Mouse (Mus musculus) heart, embryonic 11.5 days (tissue): ENCODE measurements around the gene Tmem120a. TPM values are rescaled to one million over a fixed set of nuclear protein-coding genes. Genes with fewer than 3 reads are reported as not detected.
A peak's percentile ranks its signal among the peaks of the same experiment; 100 is the strongest.

Source experiments
- ATAC-seq: fragments of 200-750 bp; cut with Nextera tagmentation; replicated peaks from 2 replicates; pipeline ENCODE4 v1.8.0; 2017; ENCODE audit warnings: moderate library complexity; ENCODE audit not compliant: insufficient number of reproducible peaks, low FRiP score, low TSS enrichment
- H3K27ac ChIP-seq: fragments of 300-500 bp; sonication (generic); 2 replicates; pipeline ENCODE4 v1.5.1; 2014; ENCODE audit warnings: mild to moderate bottlenecking, low read depth, low read length
- H3K27me3 ChIP-seq: fragments of 300-500 bp; sonication (generic); 2 replicates; pipeline ENCODE4 v1.6.1; 2014; ENCODE audit warnings: mild to moderate bottlenecking, low read length, mixed read lengths; ENCODE audit not compliant: control insufficient read depth, insufficient read depth
- H3K36me3 ChIP-seq: fragments of 300-500 bp; sonication (generic); 2 replicates; pipeline ENCODE4 v1.6.1; 2014; ENCODE audit warnings: mild to moderate bottlenecking, low read length, moderate library complexity, mixed read lengths; ENCODE audit not compliant: control insufficient read depth, insufficient read depth
- H3K4me1 ChIP-seq: fragments of 300-500 bp; sonication (generic); 2 replicates; pipeline ENCODE4 v1.6.1; 2014; ENCODE audit warnings: low read length; ENCODE audit not compliant: control insufficient read depth, insufficient read depth
- H3K4me2 ChIP-seq: fragments of 300-500 bp; sonication (generic); 2 replicates; pipeline ENCODE4 v1.6.1; 2014; ENCODE audit warnings: mild to moderate bottlenecking, moderate library complexity
- H3K4me3 ChIP-seq: fragments of 300-500 bp; sonication (generic); 2 replicates; pipeline ENCODE4 v1.5.1; 2014; ENCODE audit warnings: low read depth, low read length
- H3K9ac ChIP-seq: fragments of 300-500 bp; sonication (generic); 2 replicates; pipeline ENCODE4 v1.6.1; 2014; ENCODE audit warnings: mild to moderate bottlenecking, low read depth, low read length, moderate library complexity
- H3K9me3 ChIP-seq: fragments of 300-500 bp; sonication (generic); replicated peaks from 2 replicates; pipeline ENCODE4 v1.6.1; 2016; ENCODE audit warnings: low read length; ENCODE audit not compliant: control insufficient read depth
- WGBS: fragments of 180-500 bp; shearing (Covaris S2); extraction: QIAGEN DNeasy Blood & Tissue Kit; methylation state at CpG from one replicate; pipeline ENCODE4 v1.1.7; 2014; ENCODE audit not compliant: insufficient replicate concordance; 5-methylcytosine and 5-hydroxymethylcytosine counted together
- polyA plus RNA-seq: library from polyadenylated mRNA; unstranded; fragments of >200 nt; fragmentation: Nextera tagmentation; extraction: Ambion mirVana; gene quantifications from 2 replicates; pipeline ENCODE4 v1.2.1, GENCODE M21; 2014

Tmem120a gene
- polyA plus RNA-seq, result 31.3 and 34.7 TPM in 2 replicates

- peak within 1 kb of the TSS; percentile 81 for H3K9ac ChIP-seq
- H3K4me1 ChIP-seq, result peaks cover 17% of the 10 kb centered on the region
- H3K9me3 ChIP-seq, result 0 out of 2 replicates have a peak, but pooled peaks cover 4% of the 10 kb centered on the region
- ATAC-seq, result peak; percentile 94
- WGBS, result under 1% methylated on average over 57 of the region's 60 CpGs
- 0 out of 2 replicates have a peak, but pooled peaks cover 2% of the 10 kb centered on the region for H3K27me3 ChIP-seq
- H3K27ac ChIP-seq, result peak within 1 kb of the TSS; percentile 75
- peak within 1 kb of the TSS; percentile 96 for H3K4me3 ChIP-seq
- H3K4me2 ChIP-seq, result peak within 1 kb of the TSS; percentile 98
- peaks cover 6% of the 10 kb centered on the region for H3K36me3 ChIP-seq
Observed at GRCm38 (mm10) chr5:135743741-135744609, at the start of gene Tmem120a. Tmem120a (minus strand) TSS chr5:135744448.

GRCm38 (mm10) chr5:135782901-135783300 is 38.7 kb upstream of the Tmem120a start:
- no peaks in the 10 kb centered on the region for H3K9me3 ChIP-seq
- H3K27ac ChIP-seq, result no peak overlapping the region
- no peak overlapping the region for H3K4me2 ChIP-seq
- H3K4me1 ChIP-seq, result peaks cover 15% of the 10 kb centered on the region
- H3K27me3 ChIP-seq, result no peaks in the 10 kb centered on the region
- WGBS, result 85% methylated on average over 4 of the region's 4 CpGs
- no peak overlapping the region for H3K9ac ChIP-seq
- H3K36me3 ChIP-seq, result peaks cover 52% of the 10 kb centered on the region
- no peak for ATAC-seq
- H3K4me3 ChIP-seq, result no peak overlapping the region

GRCm38 (mm10) chr5:135780331-135780730 is 36.1 kb upstream of the Tmem120a start:
- Histone ChIP-seq H3K9ac (no peak overlapping the region), H3K27me3 (no peaks in the 10 kb centered on the region), H3K4me2 (peak overlapping the region; percentile 84), H3K4me3 (peak overlapping the region; percentile 92; the same call in 1 of the 2 replicates), H3K36me3 (peaks cover 29% of the 10 kb centered on the region), H3K4me1 (peaks cover 20% of the 10 kb centered on the region), H3K27ac (no peak overlapping the region), H3K9me3 (no peaks in the 10 kb centered on the region)
- ATAC-seq, result no peak
- WGBS, result 83% methylated on average over 8 of the region's 8 CpGs

- Histone ChIP-seq H3K4me2 (peak within 1 kb of the TSS; percentile 84), H3K4me3 (peak within 1 kb of the TSS; percentile 92)
Observed at GRCm38 (mm10) chr5:135778471-135779445, 34.5 kb upstream of the Tmem120a start, which contains the start of gene Mdh2. Mdh2 (plus strand) TSS chr5:135778480.

GRCm38 (mm10) chr5:135777796-135778470 is 33.7 kb upstream of the Tmem120a start, which contains the start of gene Styxl1:
Styxl1 (minus strand) TSS chr5:135778385.
- peak; percentile 91 for ATAC-seq
- Histone ChIP-seq H3K9ac (peak within 1 kb of the TSS; percentile 99), H3K4me2 (peak within 1 kb of the TSS; percentile 84), H3K36me3 (peaks cover 11% of the 10 kb centered on the region), H3K4me1 (peaks cover 20% of the 10 kb centered on the region), H3K4me3 (peak within 1 kb of the TSS; percentile 92), H3K27me3 (no peaks in the 10 kb centered on the region), H3K9me3 (no peaks in the 10 kb centered on the region), H3K27ac (peak within 1 kb of the TSS; percentile 97)
- under 1% methylated on average over 45 of the region's 45 CpGs for WGBS

More at GRCm38 (mm10) chr5:135778471-135779445, 34.5 kb upstream of the Tmem120a start, which contains the start of gene Mdh2:
- H3K27me3 ChIP-seq, result no peaks in the 10 kb centered on the region
- peak; percentile 97 for ATAC-seq
- H3K9me3 ChIP-seq, result no peaks in the 10 kb centered on the region
- H3K36me3 ChIP-seq, result peaks cover 19% of the 10 kb centered on the region
- peak within 1 kb of the TSS; percentile 99 for H3K9ac ChIP-seq
- H3K4me1 ChIP-seq, result peaks cover 20% of the 10 kb centered on the region
- peak within 1 kb of the TSS; percentile 97 for H3K27ac ChIP-seq
- WGBS, result under 1% methylated on average over 70 of the region's 70 CpGs

GRCm38 (mm10) chr5:135776546-135776945 is 32.3 kb upstream of the Tmem120a start:
- Histone ChIP-seq H3K9ac (0 out of 2 replicates have a peak overlapping the region, but pooled peaks have one; percentile 5), H3K4me3 (no peak overlapping the region), H3K27me3 (no peaks in the 10 kb centered on the region), H3K4me1 (peaks cover 20% of the 10 kb centered on the region), H3K9me3 (no peaks in the 10 kb centered on the region), H3K27ac (no peak overlapping the region), H3K36me3 (peaks cover 3% of the 10 kb centered on the region), H3K4me2 (no peak overlapping the region)
- 81% methylated on average over 4 of the region's 4 CpGs for WGBS
- no peak for ATAC-seq

GRCm38 (mm10) chr5:135772519-135772918 is 28.3 kb upstream of the Tmem120a start:
- no peaks in the 10 kb centered on the region for H3K9me3 ChIP-seq
- H3K4me3 ChIP-seq, result no peak overlapping the region
- H3K4me2 ChIP-seq, result no peak overlapping the region
- H3K9ac ChIP-seq, result no peak overlapping the region
- no peak for ATAC-seq
- H3K27ac ChIP-seq, result no peak overlapping the region
- H3K27me3 ChIP-seq, result no peaks in the 10 kb centered on the region
- WGBS, result 49% methylated on average over 3 of the region's 3 CpGs
- H3K36me3 ChIP-seq, result no peaks in the 10 kb centered on the region
- H3K4me1 ChIP-seq, result peaks cover 3% of the 10 kb centered on the region; the same call in 1 of the 2 replicates
